Mouse (Mus musculus) ES-E14 (cell line): Measurements from ENCODE around the gene Tex19.2. TPM values are rescaled to one million over a fixed set of nuclear protein-coding genes. Genes with fewer than 3 reads are reported as not detected.

Source experiments
- DNase-seq: peaks from one replicate; pipeline ENCODE4 v3.0.0-alpha.2; 2013; ENCODE audit warnings: low read depth, low spot score
- H3K27ac ChIP-seq: 2 replicates; pipeline ENCODE4 v1.5.1; 2012; ENCODE audit warnings: low read depth, mild to moderate bottlenecking, low read length, moderate library complexity, mixed read lengths; ENCODE audit not compliant: poor library complexity, insufficient read depth, severe bottlenecking
- H3K36me3 ChIP-seq: 2 replicates; pipeline ENCODE4 v1.6.1; 2012; ENCODE audit warnings: mild to moderate bottlenecking, low read length, moderate library complexity, mixed read lengths; ENCODE audit not compliant: control insufficient read depth, poor library complexity, insufficient read depth, severe bottlenecking
- H3K4me1 ChIP-seq, 2 experiments: fragments of 150-350 bp in 1 of 2; sonication (generic) in 1 of 2; 2 replicates each; pipeline ENCODE4 v1.6.1; 2012; ENCODE audit warnings: low read length in 2 of 2, mild to moderate bottlenecking in 1 of 2, mixed read lengths in 1 of 2; ENCODE audit not compliant: control insufficient read depth in 2 of 2, insufficient read depth in 2 of 2, poor library complexity in 1 of 2
- H3K4me3 ChIP-seq, 2 experiments: fragments of 150-350 bp in 1 of 2; sonication (generic) in 1 of 2; 2 replicates each; pipeline ENCODE4 v1.5.1; 2012; ENCODE audit warnings: low read length in 2 of 2, low read depth in 1 of 2, mild to moderate bottlenecking in 1 of 2, mixed read lengths in 1 of 2; ENCODE audit not compliant: insufficient read depth in 1 of 2, poor library complexity in 1 of 2, severe bottlenecking in 1 of 2
- H3K9ac ChIP-seq: 2 replicates; pipeline ENCODE4 v1.6.1; 2012; ENCODE audit warnings: low read depth, mild to moderate bottlenecking, low read length, mixed read lengths; ENCODE audit not compliant: poor library complexity, insufficient read depth, severe bottlenecking
- H3K9me3 ChIP-seq: fragments of 150-350 bp; sonication (generic); 2 replicates; pipeline ENCODE4 v1.6.1; 2012; ENCODE audit warnings: low read depth, mild to moderate bottlenecking, low read length; ENCODE audit not compliant: control insufficient read depth, insufficient read depth
- CHD2 ChIP-seq: IDR thresholded peaks from 2 replicates; pipeline ENCODE4 v1.6.1; 2014; ENCODE audit warnings: mild to moderate bottlenecking, low read depth, low read length, inconsistent platforms
- HCFC1 ChIP-seq: IDR thresholded peaks from 2 replicates; pipeline ENCODE4 v1.6.1; 2012; ENCODE audit warnings: low read length, inconsistent platforms, borderline replicate concordance; ENCODE audit not compliant: insufficient read depth
- MAFK ChIP-seq: IDR thresholded peaks from 2 replicates; pipeline ENCODE4 v1.6.1; 2014; ENCODE audit warnings: mild to moderate bottlenecking, low read depth, low read length, inconsistent platforms; ENCODE audit not compliant: insufficient read depth
- ZC3H11A ChIP-seq: IDR thresholded peaks from 2 replicates; pipeline ENCODE4 v1.6.1; 2012; ENCODE audit warnings: low read depth, mild to moderate bottlenecking, inconsistent platforms, low read length, borderline replicate concordance
- ZNF384 ChIP-seq: IDR thresholded peaks from 2 replicates; pipeline ENCODE4 v1.6.1; 2012; ENCODE audit warnings: low read depth, low read length, inconsistent platforms
- in situ Hi-C, 2 experiments: fragments of 600-800 bp; cut with MboI; formaldehyde crosslinking; loops; one replicate each; pipeline ENCODE4 v1.15.1; 2025; ENCODE audit warnings: low sequenced_read_pairs in 2 of 2, inconsistent platforms in 1 of 2; ENCODE audit not compliant: unreplicated experiment in 2 of 2
- total RNA-seq: library from RNA; depleted of rRNA; stranded (reverse); fragments of 300-350 nt; gene quantifications from 2 replicates; pipeline ENCODE4 v1.2.3, GENCODE M21; 2012

The Tex19.2 gene
- total RNA-seq, 1 experiment, result 6.5 TPM

DNA sequence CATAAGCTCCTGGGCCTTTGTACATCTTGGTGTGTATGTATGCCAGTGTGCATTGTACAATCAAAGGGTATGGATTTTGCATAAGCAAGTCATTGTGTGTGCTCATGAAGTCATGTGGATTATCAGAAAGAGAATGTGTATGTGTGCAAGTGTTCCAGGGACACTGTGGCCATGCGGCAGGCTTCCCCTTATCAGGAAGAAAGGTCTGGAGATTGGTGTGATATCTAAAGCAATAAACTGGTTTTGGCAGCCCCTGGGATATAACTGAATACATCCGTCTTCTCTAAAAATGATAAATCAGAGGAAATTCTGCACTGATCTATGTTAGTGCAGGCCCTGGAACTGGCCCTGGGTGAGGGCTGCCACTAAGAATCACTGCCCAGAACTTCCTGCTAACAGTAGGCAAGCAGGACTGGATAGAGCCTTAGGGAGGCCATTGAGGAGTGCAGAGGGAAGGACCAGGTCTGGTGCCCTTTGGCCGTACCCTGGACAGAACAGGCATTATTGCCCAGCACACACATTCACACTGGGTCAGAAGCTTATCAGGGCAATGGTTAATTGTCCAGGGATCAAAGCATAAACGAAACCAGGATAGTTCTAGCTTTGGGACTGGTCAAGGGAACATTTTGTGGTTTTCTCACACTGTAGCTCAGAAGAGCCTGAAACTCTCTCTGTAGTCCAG, 17.2 kb downstream of the Tex19.2 start:
- TF ChIP-seq MAFK (no peak), ZNF384 (no peak), ZC3H11A (no peak), CHD2 (no peak), HCFC1 (no peak)

DNA sequence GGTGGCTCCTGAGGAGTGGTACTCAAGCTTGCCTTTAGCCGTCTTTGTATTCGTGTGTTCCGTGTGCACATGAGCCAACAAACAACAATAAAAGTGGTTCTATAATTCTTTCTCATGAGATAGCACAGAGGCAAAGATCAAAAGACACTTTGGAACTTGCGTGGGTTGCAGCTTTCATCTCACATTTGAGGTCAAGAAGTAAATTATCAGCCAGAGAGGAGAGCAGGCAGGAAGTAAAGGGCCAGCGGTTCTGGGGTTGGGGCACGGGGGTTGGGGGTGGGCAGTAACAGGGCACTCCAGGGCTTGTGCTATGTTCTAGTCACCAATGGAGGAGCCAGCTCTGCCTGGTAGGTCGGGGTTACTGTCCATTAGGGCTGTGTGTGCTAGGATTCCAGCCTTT, 17.8 kb downstream of the Tex19.2 start:
- Histone ChIP-seq H3K4me1 (no peaks in the 10 kb centered on the region), H3K9me3 (no peaks in the 10 kb centered on the region), H3K27ac (no peak overlapping the region), H3K9ac (no peak overlapping the region), H3K4me3 (no peak overlapping the region), H3K36me3 (no peaks in the 10 kb centered on the region)
- no peak for DNase-seq
- TF ChIP-seq CHD2, result no peak
- TF ChIP-seq ZNF384, result no peak
- TF ChIP-seq MAFK, result no peak
- no peak for TF ChIP-seq ZC3H11A
- no peak for TF ChIP-seq HCFC1
- in situ Hi-C loops, result no loop called here

More for the DNA sequence above, 17.2 kb downstream of the Tex19.2 start:
- Histone ChIP-seq H3K27ac (no peak overlapping the region), H3K4me1 (no peaks in the 10 kb centered on the region), H3K9ac (no peak overlapping the region), H3K9me3 (no peaks in the 10 kb centered on the region), H3K36me3 (no peaks in the 10 kb centered on the region), H3K4me3 (no peak overlapping the region)
- no peak for DNase-seq
- in situ Hi-C loops, result no loop called here

DNA sequence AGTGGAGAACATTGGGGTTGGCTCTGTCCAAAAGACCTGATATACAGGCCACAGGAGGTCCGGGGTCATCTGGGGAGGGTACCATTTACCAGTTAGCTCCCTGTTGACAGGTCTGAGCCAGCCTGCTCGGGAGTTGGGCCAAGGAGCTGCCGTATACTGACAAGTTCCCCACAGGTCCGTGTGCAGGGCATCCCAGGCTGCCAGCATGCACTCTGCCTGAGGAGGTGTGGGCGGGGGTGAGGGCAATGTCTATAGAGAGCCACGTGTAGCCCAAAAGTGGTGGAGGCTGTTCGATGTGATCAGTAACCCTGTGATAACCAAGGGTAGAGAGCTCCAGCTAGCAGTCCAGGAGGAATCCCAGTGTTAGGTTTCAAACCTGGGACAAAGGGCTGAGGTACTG, 18.7 kb downstream of the Tex19.2 start:
- DNase-seq, result no peak
- Histone ChIP-seq H3K27ac (no peak overlapping the region), H3K9ac (no peak overlapping the region), H3K9me3 (no peaks in the 10 kb centered on the region), H3K4me1 (no peaks in the 10 kb centered on the region), H3K36me3 (no peaks in the 10 kb centered on the region), H3K4me3 (no peak overlapping the region)
- TF ChIP-seq CHD2, result no peak
- TF ChIP-seq MAFK, result no peak
- TF ChIP-seq ZC3H11A, result no peak
- no peak for TF ChIP-seq HCFC1
- no peak for TF ChIP-seq ZNF384
- in situ Hi-C loops, result no loop called here

DNA sequence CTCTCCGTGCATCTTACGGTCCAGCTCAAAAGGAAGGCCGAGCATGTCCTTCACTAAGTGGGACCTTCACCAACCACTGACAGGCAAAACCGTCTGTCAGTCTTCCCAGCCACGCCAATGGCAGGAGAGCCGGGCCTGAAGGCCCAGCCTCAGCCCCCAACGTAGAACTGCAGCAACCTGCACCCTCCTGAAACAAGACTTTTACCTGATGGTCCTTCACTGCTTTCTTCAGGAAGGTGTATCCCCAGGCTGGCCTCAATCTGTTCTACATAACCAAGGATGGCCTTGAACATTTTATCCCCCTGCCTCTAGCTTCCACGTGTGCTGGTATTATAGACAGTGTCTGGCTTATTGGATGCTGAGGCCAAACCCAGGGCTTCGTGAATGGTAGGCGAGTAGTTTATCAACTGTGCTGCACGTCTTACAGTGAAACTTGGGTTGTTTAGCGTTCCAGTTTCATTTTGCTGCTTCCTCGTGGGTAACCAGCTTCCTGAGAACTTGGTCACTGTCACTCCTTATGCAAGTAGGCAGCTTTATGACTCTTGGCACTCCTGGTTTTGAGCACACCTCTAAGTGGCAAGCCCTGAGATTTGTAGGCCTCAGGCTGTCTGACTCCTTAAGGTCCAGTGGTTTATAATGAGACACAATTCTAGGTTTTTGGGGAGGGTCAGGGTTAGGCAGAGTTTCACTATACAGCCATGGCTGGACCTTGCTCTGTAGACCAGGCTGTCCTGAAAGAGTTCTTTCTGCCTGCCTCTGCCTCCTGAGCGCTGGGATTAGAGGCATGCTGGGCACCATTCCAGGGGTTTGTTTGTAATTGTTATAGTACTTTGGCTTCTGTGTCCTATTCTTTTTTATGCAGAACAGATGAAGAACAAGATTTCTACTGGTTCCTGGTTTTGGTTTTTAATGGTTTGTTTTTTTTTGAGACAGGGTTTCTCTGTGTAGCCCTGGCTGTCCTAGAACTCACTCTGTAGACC, 25.6 kb downstream of the Tex19.2 start:
- TF ChIP-seq ZC3H11A (no peak), CHD2 (no peak), MAFK (no peak), ZNF384 (no peak), HCFC1 (no peak)
- no peak overlapping the region for H3K4me3 ChIP-seq
- no peak for DNase-seq
- no peak overlapping the region for H3K9ac ChIP-seq
- in situ Hi-C loops, result no loop called here
- no peaks in the 10 kb centered on the region for H3K9me3 ChIP-seq
- no peaks in the 10 kb centered on the region for H3K4me1 ChIP-seq
- no peaks in the 10 kb centered on the region for H3K36me3 ChIP-seq
- H3K27ac ChIP-seq, result no peak overlapping the region
